Mouse (Mus musculus): Measurements from ENCODE around the gene Zswim3.

Gene Zswim3
- long read RNA-seq, experiment 1, transcript Zswim3-201 (2 exons, 2,708 nt): major isoform, 9 of 9 reads
- long read RNA-seq, experiment 1, partial matches to known transcripts: 0 of 9 reads
- long read RNA-seq, experiment 1, other reads (novel, unspliced or antisense): 0 of 9 reads
- long read RNA-seq, experiment 2, transcript Zswim3-201 (2 exons, 2,708 nt): major isoform, 7 of 8 reads
- long read RNA-seq, experiment 2, partial matches to known transcripts: 0 of 8 reads
- long read RNA-seq, experiment 2, other reads (novel, unspliced or antisense): 1 of 8 reads

- intact Hi-C loops (cut with DNase I): no loop called here
These were observed at the start of gene Zswim3, which contains the start of gene Acot8 for GRCm38 (mm10) chr2:164804533-164805331. TSS of gene Zswim3 (plus strand) at chr2:164805098. TSS of gene Acot8 (minus strand) at chr2:164804882.

- intact Hi-C loops (cut with DNase I): no loop called here
These were observed 47.1 kb upstream of the Zswim3 start for GRCm38 (mm10) chr2:164757841-164758240.

GRCm38 (mm10) chr2:164758692-164759091 is 46.2 kb upstream of the Zswim3 start:
- intact Hi-C loops (cut with DNase I): no loop called here

GRCm38 (mm10) chr2:164760059-164760833 is 44.7 kb upstream of the Zswim3 start:
- intact Hi-C loops (cut with DNase I): no loop called here

GRCm38 (mm10) chr2:164761502-164761901 is 43.4 kb upstream of the Zswim3 start:
- intact Hi-C loops (cut with DNase I): no loop called here

GRCm38 (mm10) chr2:164761971-164762370 is 42.9 kb upstream of the Zswim3 start:
- intact Hi-C loops (cut with DNase I): no loop called here

- intact Hi-C loops (cut with DNase I): no loop called here
These were observed 42.3 kb upstream of the Zswim3 start for GRCm38 (mm10) chr2:164762593-164762992.

GRCm38 (mm10) chr2:164765841-164766240 is 39.1 kb upstream of the Zswim3 start:
- intact Hi-C loops (cut with DNase I): no loop called here

- intact Hi-C loops (cut with DNase I): no loop called here
These were observed 36.9 kb upstream of the Zswim3 start for GRCm38 (mm10) chr2:164767812-164768540.

- intact Hi-C loops (cut with DNase I): no loop called here
These were observed 35.5 kb upstream of the Zswim3 start, which contains the start of gene Ube2c for GRCm38 (mm10) chr2:164769258-164770037. TSS of gene Ube2c (plus strand) at chr2:164769898.

- intact Hi-C loops (cut with DNase I): no loop called here
These were observed 34.6 kb upstream of the Zswim3 start for GRCm38 (mm10) chr2:164770279-164770678.

- intact Hi-C loops (cut with DNase I): no loop called here
These were observed 33.8 kb upstream of the Zswim3 start for GRCm38 (mm10) chr2:164771123-164771522.

- intact Hi-C loops (cut with DNase I): no loop called here
These were observed 31.5 kb upstream of the Zswim3 start for GRCm38 (mm10) chr2:164773229-164773988.

- intact Hi-C loops (cut with DNase I): no loop called here
These were observed 30.9 kb upstream of the Zswim3 start for GRCm38 (mm10) chr2:164773989-164774364.

GRCm38 (mm10) chr2:164776130-164776529 is 28.8 kb upstream of the Zswim3 start:
- intact Hi-C loops (cut with DNase I): no loop called here

- intact Hi-C loops (cut with DNase I): no loop called here
These were observed 28.1 kb upstream of the Zswim3 start for GRCm38 (mm10) chr2:164776801-164777200.

GRCm38 (mm10) chr2:164777246-164778014 is 27.5 kb upstream of the Zswim3 start:
- intact Hi-C loops (cut with DNase I): no loop called here

- intact Hi-C loops (cut with DNase I): no loop called here
These were observed 26.9 kb upstream of the Zswim3 start for GRCm38 (mm10) chr2:164778015-164778287.

- intact Hi-C loops (cut with DNase I): no loop called here
These were observed 26.1 kb upstream of the Zswim3 start for GRCm38 (mm10) chr2:164778809-164779208.

All from adrenal gland (tissue).